Mouse (Mus musculus) intestine, postnatal 0 days (tissue): Measurements from ENCODE around the gene 5830411N06Rik. TPM values are rescaled to one million over a fixed set of nuclear protein-coding genes. Genes with fewer than 3 reads are reported as not detected.

Experiments used
- ATAC-seq: fragments of 200-750 bp; cut with Nextera tagmentation; 2 replicates; pipeline ENCODE4 v1.8.0; 2017; ENCODE audit warnings: mild to moderate bottlenecking, moderate TSS enrichment, moderate library complexity
- H3K27ac ChIP-seq: fragments of 300-500 bp; sonication (generic); 2 replicates; pipeline ENCODE4 v1.5.1; 2014; ENCODE audit warnings: mild to moderate bottlenecking, low read depth, low read length, moderate library complexity
- H3K27me3 ChIP-seq: fragments of 300-500 bp; sonication (generic); replicated peaks from 2 replicates; pipeline ENCODE4 v1.6.1; 2014; ENCODE audit warnings: low read length, mixed read lengths; ENCODE audit not compliant: control insufficient read depth, insufficient read depth
- H3K36me3 ChIP-seq: fragments of 300-500 bp; sonication (generic); 2 replicates; pipeline ENCODE4 v1.6.1; 2014; ENCODE audit warnings: mild to moderate bottlenecking, moderate library complexity; ENCODE audit not compliant: control insufficient read depth, insufficient read depth
- H3K4me1 ChIP-seq: fragments of 300-500 bp; sonication (generic); replicated peaks from 2 replicates; pipeline ENCODE4 v1.6.1; 2014; ENCODE audit warnings: antibody characterized with exemption, low read length, mixed read lengths; ENCODE audit not compliant: control insufficient read depth, insufficient read depth
- H3K4me2 ChIP-seq: fragments of 300-500 bp; sonication (generic); replicated peaks from 2 replicates; pipeline ENCODE4 v1.6.1; 2014; ENCODE audit warnings: low read depth, mild to moderate bottlenecking, moderate library complexity
- H3K4me3 ChIP-seq: fragments of 300-500 bp; sonication (generic); 2 replicates; pipeline ENCODE4 v1.5.1; 2014; ENCODE audit warnings: low read depth, low read length
- H3K9ac ChIP-seq: fragments of 300-500 bp; sonication (generic); 2 replicates; pipeline ENCODE4 v1.6.1; 2014; ENCODE audit warnings: mild to moderate bottlenecking, low read depth, low read length
- H3K9me3 ChIP-seq: fragments of 300-500 bp; sonication (generic); 2 replicates; pipeline ENCODE4 v1.6.1; 2016; ENCODE audit warnings: mixed run types; ENCODE audit not compliant: control insufficient read depth
- CTCF ChIP-seq: sonication (generic); IDR thresholded peaks from 2 replicates; pipeline ENCODE4 v1.5.1; 2016; ENCODE audit warnings: low read depth, mild to moderate bottlenecking, control low read depth, antibody characterized with exemption, moderate library complexity
- WGBS: fragments of 180-500 bp; shearing (Covaris S2); extraction: QIAGEN DNeasy Blood & Tissue Kit; methylation state at CpG from one replicate; pipeline ENCODE4 v1.1.7; 2014; 5-methylcytosine and 5-hydroxymethylcytosine counted together
- polyA plus RNA-seq: library from polyadenylated mRNA; unstranded; fragments of >200 nt; fragmentation: Nextera tagmentation; extraction: Ambion mirVana; gene quantifications from 2 replicates; pipeline ENCODE4 v1.2.1, GENCODE M21; 2015

5830411N06Rik gene
- polyA plus RNA-seq = not detected in 2 replicates

DNA sequence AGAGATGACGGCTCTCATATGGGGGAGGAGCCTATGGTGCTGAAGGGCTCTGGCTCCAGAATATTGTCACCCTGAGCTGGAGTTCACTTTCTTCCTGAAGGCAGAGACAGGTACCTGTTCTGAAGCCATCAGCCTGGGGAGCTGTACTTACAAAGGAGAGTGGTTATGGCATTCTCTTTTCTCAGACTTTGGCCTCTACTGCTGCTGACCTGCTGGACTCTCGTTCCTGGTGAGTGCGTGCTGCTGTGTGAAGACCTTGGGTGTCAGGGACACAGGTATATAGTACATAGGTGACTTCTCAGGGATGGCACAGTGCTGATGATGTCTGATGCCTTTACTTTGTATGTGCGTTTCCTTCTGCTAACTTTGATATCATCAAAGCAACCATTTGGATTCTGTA, at the start of gene 5830411N06Rik:
5830411N06Rik (plus strand) TSS at position 69 of the 400 bp plus-strand sequence.
- Histone ChIP-seq H3K9me3 (no peaks in the 10 kb centered on the region), H3K9ac (no peak within 1 kb of the TSS), H3K36me3 (no peaks in the 10 kb centered on the region), H3K4me2 (no peak within 1 kb of the TSS), H3K27ac (no peak within 1 kb of the TSS), H3K27me3 (no peaks in the 10 kb centered on the region), H3K4me3 (no peak within 1 kb of the TSS), H3K4me1 (no peaks in the 10 kb centered on the region)
- 77% methylated on average over 4 of the region's 4 CpGs for WGBS
- ATAC-seq = no peak
- TF ChIP-seq CTCF = no peak

- no peak overlapping the region for H3K4me2 ChIP-seq
- H3K4me1 ChIP-seq = no peaks in the 10 kb centered on the region
- no peak for TF ChIP-seq CTCF
- WGBS = 80% methylated on average over 4 of the region's 4 CpGs
- H3K36me3 ChIP-seq = no peaks in the 10 kb centered on the region
- no peak overlapping the region for H3K27ac ChIP-seq
- no peaks in the 10 kb centered on the region for H3K9me3 ChIP-seq
- H3K4me3 ChIP-seq = no peak overlapping the region
- no peak for ATAC-seq
- H3K27me3 ChIP-seq = no peaks in the 10 kb centered on the region
- H3K9ac ChIP-seq = no peak overlapping the region
These were observed 46.0 kb upstream of the 5830411N06Rik start for GRCm38 (mm10) chr7:140201090-140201489.

GRCm38 (mm10) chr7:140205864-140206263, 41.2 kb upstream of the 5830411N06Rik start, which contains the start of gene Olfr524:
Gene Olfr524 (minus strand): TSS chr7:140205964.
- H3K27ac ChIP-seq = no peak within 1 kb of the TSS
- H3K4me2 ChIP-seq = no peak within 1 kb of the TSS
- no peak for ATAC-seq
- H3K27me3 ChIP-seq = no peaks in the 10 kb centered on the region
- no peaks in the 10 kb centered on the region for H3K9me3 ChIP-seq
- TF ChIP-seq CTCF = no peak
- no peaks in the 10 kb centered on the region for H3K4me1 ChIP-seq
- no peak within 1 kb of the TSS for H3K4me3 ChIP-seq
- no peaks in the 10 kb centered on the region for H3K36me3 ChIP-seq
- H3K9ac ChIP-seq = no peak within 1 kb of the TSS

- no peaks in the 10 kb centered on the region for H3K4me1 ChIP-seq
- no peak overlapping the region for H3K9ac ChIP-seq
- H3K9me3 ChIP-seq = no peaks in the 10 kb centered on the region
- no peak overlapping the region for H3K4me2 ChIP-seq
- no peak for ATAC-seq
- no peak overlapping the region for H3K4me3 ChIP-seq
- no peak overlapping the region for H3K27ac ChIP-seq
- WGBS = 80% methylated on average over 3 of the region's 3 CpGs
- H3K27me3 ChIP-seq = no peaks in the 10 kb centered on the region
- no peaks in the 10 kb centered on the region for H3K36me3 ChIP-seq
- TF ChIP-seq CTCF = no peak
These were observed 40.2 kb upstream of the 5830411N06Rik start for GRCm38 (mm10) chr7:140206904-140207303.

DNA sequence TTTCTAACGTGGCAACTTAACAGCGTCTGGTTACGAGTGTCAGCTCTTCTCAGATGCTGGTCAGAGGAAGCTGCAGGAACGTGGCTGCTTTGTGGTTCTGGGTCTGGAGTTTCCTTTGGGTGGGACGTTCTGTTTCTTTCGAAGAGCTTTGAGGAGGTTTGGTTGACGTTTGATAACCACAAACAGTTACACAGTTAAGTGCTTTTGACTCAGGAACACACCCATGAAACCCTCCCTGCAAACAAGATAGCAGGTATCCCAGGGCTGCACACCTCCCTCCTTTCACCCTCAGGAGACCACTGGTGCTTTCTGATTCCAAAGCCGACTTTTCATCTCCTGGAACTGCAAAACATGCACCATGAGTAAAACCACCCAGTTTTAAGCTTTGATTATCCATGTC, 38.9 kb upstream of the 5830411N06Rik start:
- no peaks in the 10 kb centered on the region for H3K36me3 ChIP-seq
- TF ChIP-seq CTCF = no peak
- no peaks in the 10 kb centered on the region for H3K9me3 ChIP-seq
- H3K4me1 ChIP-seq = no peaks in the 10 kb centered on the region
- no peak overlapping the region for H3K9ac ChIP-seq
- no peaks in the 10 kb centered on the region for H3K27me3 ChIP-seq
- H3K27ac ChIP-seq = no peak overlapping the region
- no peak overlapping the region for H3K4me3 ChIP-seq
- no peak for ATAC-seq
- H3K4me2 ChIP-seq = no peak overlapping the region
- 50% methylated on average over 8 of the region's 8 CpGs for WGBS

GRCm38 (mm10) chr7:140208677-140209076, 38.4 kb upstream of the 5830411N06Rik start:
- H3K36me3 ChIP-seq = no peaks in the 10 kb centered on the region
- no peak overlapping the region for H3K9ac ChIP-seq
- ATAC-seq = no peak
- 59% methylated on average over 3 of the region's 3 CpGs for WGBS
- no peak for TF ChIP-seq CTCF
- H3K4me2 ChIP-seq = no peak overlapping the region
- H3K4me3 ChIP-seq = no peak overlapping the region
- no peaks in the 10 kb centered on the region for H3K27me3 ChIP-seq
- H3K27ac ChIP-seq = no peak overlapping the region
- H3K9me3 ChIP-seq = no peaks in the 10 kb centered on the region
- no peaks in the 10 kb centered on the region for H3K4me1 ChIP-seq

- 81% methylated on average over 5 of the region's 5 CpGs for WGBS
- Histone ChIP-seq H3K27me3 (no peaks in the 10 kb centered on the region), H3K4me2 (no peak overlapping the region), H3K9me3 (no peaks in the 10 kb centered on the region), H3K9ac (no peak overlapping the region), H3K36me3 (no peaks in the 10 kb centered on the region), H3K4me1 (no peaks in the 10 kb centered on the region), H3K27ac (no peak overlapping the region), H3K4me3 (no peak overlapping the region)
- TF ChIP-seq CTCF = no peak
- no peak for ATAC-seq
These were observed 33.2 kb upstream of the 5830411N06Rik start for GRCm38 (mm10) chr7:140213841-140214240.
